Mouse (Mus musculus): ENCODE results near the gene Usp46.

GRCm38 (mm10) chr5:74066416-74067115, 1.7 kb downstream of the Usp46 start:
- TF ChIP-seq MAFK (IDR thresholded peaks at IDR 0.05; ENCODE audit: insufficient read depth, low read depth, low read length) (no peak), HCFC1 (IDR thresholded peaks at IDR 0.05; ENCODE audit: borderline replicate concordance, insufficient read depth, low read length) (no peak), ZC3H11A (IDR thresholded peaks at IDR 0.05; ENCODE audit: borderline replicate concordance, low read depth, low read length) (no peak), CHD2 (IDR thresholded peaks at IDR 0.05; ENCODE audit: low read depth, low read length) (no peak), ZNF384 (IDR thresholded peaks at IDR 0.05; ENCODE audit: low read depth, low read length) (no peak)
